In genomic region chr2:65441566-65441965, GRCm38 (mm10) we compare ENCODE assay signal across 9 mouse cellular contexts.
DNase-seq lines count a peak whose midpoint lies in the region; ATAC-seq and TF ChIP-seq lines count a peak whose summit lies in the region.
"Had no signal": no experiment of that assay in that cellular context is flagged by ENCODE, and none has a peak within 500 bp of the region (broad histone marks: within the 10 kb centered on the region; RNA-seq: fewer than 3 reads in every experiment).

No protein-coding gene starts in this region.

- no peaks in the 10 kb centered on the region for H3K36me3 ChIP-seq in midbrain, embryonic 15.5 days (replicated peaks)
- H3K36me3 ChIP-seq in midbrain, embryonic 10.5 days, result no peaks in the 10 kb centered on the region
- H3K36me3 ChIP-seq in hindbrain, postnatal 0 days (ENCODE audit: insufficient read depth, low read length), result no peaks in the 10 kb centered on the region
- H3K36me3 ChIP-seq: midbrain, embryonic 12.5 days had no signal

- 0 out of 2 replicates have a peak overlapping the region, but pooled peaks have one; percentile 29 for H3K27ac ChIP-seq in midbrain, embryonic 15.5 days
- H3K27ac ChIP-seq in midbrain, embryonic 10.5 days (replicated peaks), result no peak overlapping the region
- H3K27ac ChIP-seq in hindbrain, postnatal 0 days, result peak overlapping the region; percentile 45; the same call in 1 of the 2 replicates
- H3K27ac ChIP-seq: midbrain, embryonic 12.5 days had no signal

- TF ChIP-seq CTCF in hindbrain, postnatal 0 days (IDR thresholded peaks at IDR 0.05; ENCODE audit: low read depth), result no peak

- H3K4me1 ChIP-seq in midbrain, embryonic 15.5 days, result peaks cover 7% of the 10 kb centered on the region; the same call in 1 of the 2 replicates
- H3K4me1 ChIP-seq in midbrain, embryonic 10.5 days, result 0 out of 2 replicates have a peak, but pooled peaks cover 7% of the 10 kb centered on the region
- 0 out of 2 replicates have a peak, but pooled peaks cover 3% of the 10 kb centered on the region for H3K4me1 ChIP-seq in hindbrain, postnatal 0 days (ENCODE audit: insufficient read depth, low read length)
- H3K4me1 ChIP-seq: midbrain, embryonic 12.5 days had no signal

- WGBS in midbrain, embryonic 15.5 days, result 55% methylated on average over 5 of the region's 5 CpGs
- 76% methylated on average over 5 of the region's 5 CpGs for WGBS in midbrain, embryonic 10.5 days
- 16% methylated on average over 5 of the region's 5 CpGs for WGBS in hindbrain, postnatal 0 days

- H3K4me3 ChIP-seq in midbrain, embryonic 15.5 days, result no peak overlapping the region
- no peak overlapping the region for H3K4me3 ChIP-seq in midbrain, embryonic 10.5 days
- no peak overlapping the region for H3K4me3 ChIP-seq in hindbrain, postnatal 0 days (ENCODE audit: low read length)
- H3K4me3 ChIP-seq: midbrain, embryonic 12.5 days had no signal

- no peak overlapping the region for H3K9ac ChIP-seq in midbrain, embryonic 15.5 days
- no peak overlapping the region for H3K9ac ChIP-seq in hindbrain, postnatal 0 days (replicated peaks; ENCODE audit: low read length)
- H3K9ac ChIP-seq: midbrain, embryonic 12.5 days had no signal

- no peak for ATAC-seq in midbrain, embryonic 15.5 days (replicated peaks)
- ATAC-seq in hindbrain, postnatal 0 days, result peak; percentile 49; the same call in 1 of the 2 replicates

- no peaks in the 10 kb centered on the region for H3K9me3 ChIP-seq in midbrain, embryonic 15.5 days
- H3K9me3 ChIP-seq in midbrain, embryonic 10.5 days (replicated peaks), result no peaks in the 10 kb centered on the region
- no peaks in the 10 kb centered on the region for H3K9me3 ChIP-seq in hindbrain, postnatal 0 days (ENCODE audit: low read length)
- H3K9me3 ChIP-seq: midbrain, embryonic 12.5 days had no signal

- no peak overlapping the region for H3K4me2 ChIP-seq in midbrain, embryonic 15.5 days
- H3K4me2 ChIP-seq in hindbrain, postnatal 0 days (ENCODE audit: low read depth, low read length), result no peak overlapping the region
- H3K4me2 ChIP-seq: midbrain, embryonic 12.5 days had no signal

- DNase-seq in adrenal gland, adult (ENCODE audit: inconsistent age in 2 of 2, low spot score in 1 of 2), result peak; percentile 47 to 68
- DNase-seq in adrenal gland, postnatal 4 days (ENCODE audit: low spot score in 2 of 2), result no peak
- no peak for DNase-seq in midbrain, embryonic 10.5 days (ENCODE audit: low spot score)
- peak; percentile 48 for DNase-seq in hindbrain, postnatal 0 days (ENCODE audit: low spot score)
- peak; percentile 11 for DNase-seq in lung, postnatal 25 days (ENCODE audit: low spot score)
- DNase-seq in cerebellum, postnatal 36 days, result no peak
- no peak for DNase-seq in spleen, adult 18-20 months

- no peaks in the 10 kb centered on the region for H3K27me3 ChIP-seq in midbrain, embryonic 15.5 days (replicated peaks)
- H3K27me3 ChIP-seq in midbrain, embryonic 10.5 days (ENCODE audit: low read depth, poor library complexity, severe bottlenecking), result no peaks in the 10 kb centered on the region
- H3K27me3 ChIP-seq in hindbrain, postnatal 0 days (ENCODE audit: insufficient read depth, low read length), result no peaks in the 10 kb centered on the region
- H3K27me3 ChIP-seq: midbrain, embryonic 12.5 days had no signal

Comparison
In these comparisons a context has a peak if more than half of its experiments do, and no peak if none do; other contexts are left out.
1. DNase-seq: peak in adrenal gland, adult (2 of 2), hindbrain, postnatal 0 days (single experiment) and lung, postnatal 25 days (single experiment); none in adrenal gland, postnatal 4 days (0 of 2), midbrain, embryonic 10.5 days (single experiment), cerebellum, postnatal 36 days (0 of 2) and spleen, adult 18-20 months (0 of 2).